Mouse (Mus musculus): ENCODE measurements around the gene Adprhl2.

Adprhl2 gene

DNA sequence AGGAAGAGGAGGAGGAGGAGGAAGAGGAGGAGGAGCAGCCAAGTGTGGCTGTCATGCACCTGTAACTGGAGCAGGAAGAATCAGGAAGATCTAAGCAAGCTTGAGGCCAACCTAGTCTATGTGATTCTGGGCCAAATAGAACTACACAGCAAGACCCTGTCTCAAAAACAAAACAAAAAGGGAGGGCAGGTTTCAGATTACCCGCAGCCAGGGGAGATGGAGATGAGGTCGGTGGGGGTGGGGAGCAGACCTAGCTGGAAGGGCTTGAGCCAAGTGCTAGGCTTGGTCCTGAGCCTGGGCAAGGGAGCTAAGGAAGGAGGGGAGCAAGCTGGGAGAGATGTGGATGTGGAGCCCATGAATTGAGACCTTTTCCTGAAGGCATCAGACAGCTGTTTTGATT lies 14.7 kb downstream of the Adprhl2 start:
- DNase-seq (ENCODE audit: low spot score in 2 of 2) = no peak

DNA sequence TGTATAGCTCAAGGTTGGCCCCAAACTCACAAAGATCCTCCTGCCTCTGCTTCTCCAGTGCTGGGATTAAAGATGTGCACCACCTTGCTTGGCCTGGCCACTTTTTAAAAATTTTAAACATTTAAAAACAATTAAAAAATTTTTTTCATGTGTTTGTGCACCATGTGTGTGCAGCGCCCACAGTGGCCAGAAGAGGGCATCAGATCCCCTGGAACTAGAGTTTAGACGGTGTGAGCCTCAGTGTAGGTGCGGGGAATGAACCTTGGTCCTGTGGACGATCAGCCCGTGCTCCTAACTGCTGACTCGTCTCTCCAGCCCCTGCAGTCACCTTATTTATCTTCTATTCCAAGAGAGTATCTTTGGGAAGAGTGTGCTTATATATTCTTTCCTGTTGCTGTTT lies 15.4 kb downstream of the Adprhl2 start:
- no peak for DNase-seq (ENCODE audit: low spot score in 2 of 2)

DNA sequence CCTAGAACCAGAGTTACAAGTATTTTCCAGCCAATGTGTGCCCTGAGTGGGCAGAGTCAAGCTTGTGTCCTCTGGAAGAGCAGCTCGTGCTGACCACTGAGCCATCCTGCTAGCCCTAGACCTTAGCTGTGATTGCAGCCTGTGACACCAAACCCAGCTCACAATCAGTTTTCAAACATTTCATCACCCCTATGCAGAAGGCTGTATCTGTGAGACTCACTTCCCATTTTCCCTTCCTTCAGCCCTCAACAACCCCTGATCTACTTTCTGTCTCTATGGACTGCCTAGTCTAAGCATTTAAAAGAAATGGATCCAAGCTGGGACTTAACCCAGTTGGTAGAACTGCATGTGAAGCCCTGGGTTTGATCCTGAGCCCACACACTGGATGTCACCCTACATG lies 16.1 kb downstream of the Adprhl2 start:
- no peak for DNase-seq (ENCODE audit: low spot score in 2 of 2)

DNA sequence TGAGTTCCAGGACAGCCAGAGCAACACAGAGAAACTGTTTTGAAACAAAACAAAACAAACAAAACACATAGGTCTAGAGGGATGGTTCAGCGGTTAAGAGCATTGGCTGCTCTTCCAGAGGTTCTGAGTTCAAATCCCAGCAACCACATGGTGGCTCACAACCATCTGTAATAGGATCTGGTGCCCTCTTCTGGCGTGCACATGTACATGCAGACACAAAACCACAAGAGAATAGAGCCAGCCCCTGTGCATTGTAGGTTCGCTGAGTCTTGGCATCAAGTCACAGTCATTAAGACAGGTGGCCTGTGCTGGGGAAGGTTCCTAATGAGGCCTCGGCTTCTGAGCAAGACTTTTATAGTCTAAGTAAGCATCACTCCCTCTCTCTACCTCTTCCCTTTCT lies 17.6 kb downstream of the Adprhl2 start:
- no peak for DNase-seq (ENCODE audit: low spot score in 2 of 2)

DNA sequence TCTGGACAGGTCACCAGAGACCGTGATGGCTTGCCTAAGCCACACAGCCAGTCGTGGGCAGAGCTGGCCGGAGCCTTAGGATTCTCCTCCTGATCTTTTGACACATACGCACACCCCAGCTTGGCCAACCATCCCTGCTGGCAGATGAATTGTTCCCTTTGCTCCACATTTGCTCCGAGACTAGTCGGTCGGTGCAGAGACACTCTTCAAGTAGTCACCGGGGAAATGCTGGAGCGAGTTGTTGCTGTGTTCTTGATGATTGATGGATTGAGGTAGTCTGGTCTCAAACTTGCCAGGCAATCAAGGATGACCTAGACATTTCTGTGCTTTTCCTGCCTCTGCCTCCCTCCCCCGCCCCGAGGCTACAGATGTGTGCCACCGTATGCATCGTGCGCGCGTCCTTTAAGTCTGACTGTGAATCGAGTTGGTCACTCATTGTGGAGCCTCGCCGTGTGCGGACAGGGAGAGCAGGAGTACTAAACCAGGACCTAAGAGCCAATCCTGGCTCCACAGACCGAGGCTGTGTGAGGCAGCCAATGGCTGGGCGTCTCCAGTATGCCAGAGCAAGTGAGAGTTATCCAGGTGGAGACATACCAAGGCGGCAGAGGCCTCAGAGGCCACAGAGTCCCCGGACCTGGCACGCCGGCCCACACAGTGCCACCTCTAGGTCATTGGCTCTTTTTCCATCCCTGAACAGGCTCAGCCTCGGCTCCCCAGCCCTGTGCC lies 19.8 kb downstream of the Adprhl2 start:
- DNase-seq (ENCODE audit: low spot score in 2 of 2) = no peak

DNA sequence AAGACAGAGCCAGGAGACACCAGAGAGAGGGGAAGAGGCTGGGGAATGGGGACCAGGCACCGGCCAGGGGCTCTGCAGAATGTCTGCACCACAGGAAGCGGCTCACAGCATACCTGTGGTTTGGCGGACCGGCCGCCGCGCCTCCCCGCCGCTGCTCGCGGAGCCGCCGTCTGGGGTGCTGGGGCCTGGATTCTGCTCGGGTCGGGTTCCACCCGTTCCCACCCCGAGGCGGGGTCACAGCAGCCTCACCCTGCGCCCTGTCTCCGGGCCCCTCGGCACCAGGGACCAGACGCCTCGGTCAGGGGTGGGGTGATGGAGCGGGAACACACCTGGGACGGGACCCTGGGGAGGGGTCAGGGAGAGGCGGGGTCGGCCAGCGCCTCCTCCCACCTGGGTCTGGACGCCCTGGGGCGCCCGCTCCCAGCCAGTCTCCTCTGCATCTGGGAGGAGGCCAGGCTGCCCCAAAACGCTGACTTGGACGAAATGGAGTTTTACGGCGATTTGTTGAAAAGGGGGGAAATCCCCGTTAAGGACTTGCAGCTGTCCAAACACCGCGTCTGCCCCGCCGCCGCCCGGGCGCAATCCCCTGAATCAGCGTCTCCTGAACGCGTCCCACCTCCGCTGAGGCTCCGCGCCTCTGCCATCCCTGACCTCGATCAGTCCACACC lies 20.5 kb downstream of the Adprhl2 start:
- no peak for DNase-seq (ENCODE audit: low spot score in 2 of 2)

DNA sequence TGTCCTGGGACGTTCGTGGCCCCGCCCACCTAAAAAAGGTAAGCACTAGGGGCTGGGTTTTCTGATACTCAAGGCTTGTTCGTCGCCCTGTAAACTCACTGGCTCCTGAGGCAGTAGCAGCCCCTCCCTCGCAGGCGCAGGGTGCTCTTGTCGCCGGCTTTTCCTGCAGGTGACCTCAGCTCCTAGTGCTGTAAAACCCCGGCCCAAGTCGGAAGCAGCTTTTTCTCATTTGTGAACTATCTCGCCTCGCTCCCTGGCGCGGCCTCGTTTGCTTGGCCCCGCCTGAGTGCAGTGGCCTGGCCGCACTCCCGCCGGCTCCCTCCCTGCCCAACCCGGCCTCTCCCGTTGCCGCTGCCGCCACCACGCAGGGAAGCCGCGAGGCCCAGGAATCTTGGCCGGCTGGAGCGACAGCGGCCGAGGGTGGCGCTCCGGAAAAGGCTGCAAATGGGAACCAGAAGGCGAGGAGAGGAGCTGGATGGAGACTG lies 24.8 kb downstream of the Adprhl2 start:
- no peak for DNase-seq (ENCODE audit: low spot score in 2 of 2)

DNA sequence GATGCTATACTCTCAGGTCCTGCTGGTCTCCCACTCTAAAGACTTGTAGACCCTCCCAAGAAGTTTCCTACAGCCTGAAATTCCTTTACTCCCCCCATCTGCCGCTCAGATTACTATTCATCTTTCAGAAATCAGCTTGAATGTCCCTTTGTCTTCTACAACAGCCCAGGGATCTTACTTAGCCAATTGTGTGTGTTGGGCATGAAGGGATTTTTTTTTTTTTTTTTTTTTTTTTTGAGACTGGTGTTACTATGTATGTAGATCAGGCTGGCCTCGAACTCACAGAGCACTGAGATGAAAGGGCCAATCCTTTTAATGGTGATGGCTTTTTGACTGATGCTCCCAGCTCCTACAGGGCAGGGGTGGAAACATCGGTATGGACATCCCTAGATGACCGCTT lies 25.6 kb downstream of the Adprhl2 start:
- DNase-seq (ENCODE audit: low spot score in 2 of 2) = no peak

DNA sequence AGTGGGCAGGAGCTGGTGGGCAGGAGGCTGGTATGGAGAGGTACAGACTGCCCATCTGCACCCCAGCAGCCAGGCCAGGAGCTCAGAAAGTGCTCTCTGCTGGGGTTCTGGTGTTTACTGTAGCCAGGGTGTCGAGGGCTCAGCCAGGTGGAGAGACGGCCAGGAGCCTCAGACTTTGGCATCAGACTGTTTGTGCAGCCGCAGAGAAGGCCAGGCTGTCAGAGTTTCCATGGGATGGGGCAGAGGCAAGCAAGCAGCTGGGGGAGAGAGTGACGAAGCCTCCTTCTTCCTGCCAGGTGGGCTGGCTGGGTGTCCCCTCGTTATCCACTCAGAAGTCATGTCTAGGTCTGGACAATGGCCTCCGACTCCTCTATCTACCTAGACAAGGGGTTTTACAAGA lies 26.4 kb downstream of the Adprhl2 start:
- no peak for DNase-seq (ENCODE audit: low spot score in 2 of 2)

DNA sequence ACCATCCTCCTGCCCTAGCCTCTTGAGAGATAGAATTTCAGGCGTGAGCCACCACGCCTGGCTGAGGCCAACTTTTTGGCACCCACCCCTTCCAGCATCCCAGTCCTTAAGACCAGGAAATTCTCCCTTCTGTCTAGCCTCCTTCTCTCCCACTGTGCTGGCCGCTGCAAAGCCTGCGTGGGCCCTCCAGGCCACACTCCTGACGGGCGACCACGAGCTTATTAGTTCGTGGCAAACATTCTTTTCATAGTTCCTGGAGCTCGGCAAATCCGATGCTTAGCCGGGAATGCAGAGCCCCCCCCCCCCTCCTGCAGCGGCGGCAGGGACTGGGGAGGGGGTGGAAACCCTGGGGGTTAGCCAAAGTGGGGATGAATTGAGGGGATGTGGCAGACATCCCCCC lies 30.3 kb downstream of the Adprhl2 start:
- no peak for DNase-seq (ENCODE audit: low spot score in 2 of 2)

DNA sequence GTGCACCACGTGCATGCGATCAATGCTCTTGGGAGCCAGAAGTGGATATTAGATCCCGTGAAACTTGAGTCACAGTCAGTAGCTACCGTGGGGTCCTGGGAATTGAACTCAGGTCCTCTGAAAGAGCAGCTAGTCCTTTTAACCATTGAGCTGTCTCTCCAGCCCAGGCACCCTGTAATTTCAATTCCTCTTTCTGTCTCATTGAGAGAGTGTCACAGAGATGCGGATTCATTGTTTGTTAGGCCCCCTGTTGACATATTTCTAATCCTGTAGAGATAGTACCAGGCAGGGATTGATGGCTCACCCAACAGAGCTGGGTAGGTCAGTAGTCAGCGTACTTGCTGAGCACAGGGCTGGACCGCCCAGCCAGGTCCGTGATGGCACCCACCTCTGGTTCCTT lies 31.2 kb downstream of the Adprhl2 start:
- no peak for DNase-seq (ENCODE audit: low spot score in 2 of 2)

DNA sequence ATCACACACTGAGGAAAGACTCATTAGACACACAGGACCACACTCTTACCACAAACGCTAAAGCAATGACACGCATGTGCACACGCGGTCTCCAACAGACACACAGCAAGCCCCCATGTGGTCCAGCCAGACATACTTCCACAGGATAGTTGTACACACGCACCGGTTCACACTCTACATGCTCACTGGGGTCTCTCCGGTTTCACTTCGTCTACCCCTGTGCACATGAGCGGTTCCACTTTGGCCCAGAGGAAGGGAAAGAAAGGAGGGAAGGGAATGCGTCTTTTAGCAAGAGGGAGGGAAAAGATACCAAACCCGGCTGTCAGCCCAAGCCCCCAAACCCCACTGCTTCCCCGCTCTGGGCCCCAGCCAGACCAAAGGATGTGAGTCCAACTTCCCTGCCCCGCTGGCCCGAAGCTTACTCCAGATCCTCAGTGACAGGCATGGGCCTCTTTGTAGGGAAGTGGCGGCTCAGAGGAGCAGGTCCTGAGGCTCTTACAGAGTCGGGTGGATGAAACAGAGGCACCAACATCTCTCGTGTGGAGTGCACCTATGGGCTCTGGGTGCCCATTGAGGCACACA lies 33.3 kb downstream of the Adprhl2 start:
- no peak for DNase-seq (ENCODE audit: low spot score in 2 of 2)

DNA sequence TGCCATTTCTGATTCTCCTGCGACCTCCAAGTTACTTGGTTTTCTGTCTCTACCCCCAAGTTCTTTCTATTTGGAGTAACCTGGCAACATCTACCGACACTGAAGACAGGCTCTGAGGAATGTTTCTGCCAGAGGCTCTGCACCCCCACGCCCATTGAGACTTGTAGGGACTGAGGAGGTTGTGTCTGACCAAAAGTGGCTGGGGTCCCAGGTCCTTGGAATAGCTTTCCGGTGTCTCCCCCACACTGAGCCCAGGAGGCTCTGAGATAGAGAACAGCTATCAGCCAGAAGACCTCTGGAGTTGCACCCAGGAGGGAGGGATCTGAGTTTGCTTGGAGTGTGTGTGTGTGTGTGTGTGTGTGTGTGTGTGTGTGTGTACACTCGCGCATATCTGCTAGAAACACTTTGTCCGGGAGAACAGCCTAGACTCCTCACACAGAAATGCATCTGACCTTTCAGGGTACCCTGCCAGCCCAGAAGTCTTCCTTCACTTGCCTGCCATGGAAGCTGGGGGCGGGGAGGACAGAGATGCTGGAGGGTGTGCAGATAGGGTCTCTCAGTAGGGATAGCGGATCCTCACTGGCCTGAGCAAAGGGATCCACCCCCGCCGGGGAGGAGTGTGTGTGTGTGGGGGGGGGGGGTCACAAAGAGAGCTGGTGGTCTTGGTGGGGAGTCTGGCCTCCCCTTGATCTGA lies 34.1 kb downstream of the Adprhl2 start:
- no peak for DNase-seq (ENCODE audit: low spot score in 2 of 2)

DNA sequence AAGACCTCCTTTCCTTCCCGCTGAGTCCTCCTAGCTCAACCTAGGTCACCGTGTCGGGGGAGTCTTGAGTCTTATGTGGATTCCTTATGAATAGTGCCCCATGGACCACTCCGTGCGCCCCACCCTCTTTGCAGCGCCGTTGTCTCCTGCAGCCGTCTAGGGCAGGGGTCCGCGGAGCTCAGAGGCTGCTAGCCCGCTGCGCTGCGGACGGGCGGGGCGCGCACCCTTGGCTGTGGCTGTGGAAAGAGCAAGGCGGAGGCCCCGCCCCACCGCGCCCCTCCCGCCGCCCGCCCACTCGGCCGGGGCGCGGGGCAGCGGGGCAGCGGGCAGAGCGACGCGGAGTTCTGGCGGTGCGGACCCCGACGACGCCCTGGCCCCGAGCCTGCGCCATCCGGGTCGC lies 35.0 kb downstream of the Adprhl2 start, which contains the start of gene Col8a2:
Col8a2 (plus strand) TSS at position 302 of the 400 bp plus-strand sequence.
- no peak for DNase-seq (ENCODE audit: low spot score in 2 of 2)

DNA sequence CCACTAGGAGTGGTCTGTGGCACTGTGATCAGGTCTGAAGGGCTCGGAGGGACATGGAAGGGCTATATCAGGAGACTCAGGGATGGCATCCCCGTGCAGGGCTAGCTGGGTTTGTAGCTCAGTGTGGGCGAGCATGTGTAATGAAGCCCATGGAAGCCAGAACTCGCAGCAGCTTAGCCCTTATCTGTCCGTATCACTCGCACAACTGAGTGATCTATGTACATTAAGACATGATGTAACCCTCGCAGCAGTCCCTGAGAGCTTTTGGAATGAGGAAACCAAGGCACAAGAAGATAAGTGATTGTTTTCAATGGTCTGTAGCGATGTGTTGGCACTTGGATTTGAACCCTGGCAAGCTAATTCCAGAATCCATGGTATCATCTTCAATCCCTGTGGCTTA lies 37.9 kb downstream of the Adprhl2 start:
- DNase-seq (ENCODE audit: low spot score in 2 of 2) = no peak

DNA sequence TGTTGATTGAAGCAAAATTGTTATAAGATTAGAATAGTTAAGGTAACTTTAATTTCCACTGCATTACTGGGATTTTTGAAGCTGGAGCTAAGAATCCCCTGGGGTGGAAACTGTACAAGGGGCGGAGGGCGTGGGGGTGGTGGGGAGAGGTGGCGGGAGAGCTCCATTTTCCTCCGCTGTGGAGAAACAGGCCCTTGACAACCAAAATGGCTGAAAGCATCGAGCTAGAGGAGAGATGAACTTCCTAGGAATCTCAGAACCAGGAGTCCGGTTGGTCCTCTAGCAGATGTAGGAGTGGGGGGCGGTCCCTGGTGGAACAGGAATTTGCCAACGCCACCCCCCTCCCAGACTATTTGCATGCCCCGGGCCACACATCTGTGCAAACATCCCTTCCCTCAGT lies 39.8 kb downstream of the Adprhl2 start:
- DNase-seq (ENCODE audit: low spot score in 2 of 2) = no peak

DNA sequence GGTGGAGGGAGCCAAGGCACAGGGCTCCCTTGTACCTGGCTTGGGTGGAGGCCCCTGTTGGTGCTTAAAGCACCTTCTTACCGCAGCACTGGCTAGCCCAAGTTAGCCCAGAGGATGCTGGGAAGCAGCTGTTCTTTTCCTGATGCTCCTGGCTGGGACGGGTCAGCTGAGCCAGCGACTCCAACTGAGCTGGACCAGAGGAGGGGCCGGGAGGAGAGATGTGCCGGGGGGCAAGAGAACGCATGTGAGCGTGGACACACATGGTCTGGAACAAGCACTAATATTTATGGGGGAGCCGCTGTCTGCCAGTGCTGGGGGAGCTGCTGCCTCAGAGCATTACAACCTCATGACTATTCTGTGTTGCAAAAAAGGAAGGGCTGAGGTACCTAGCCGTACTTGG lies 42.5 kb downstream of the Adprhl2 start:
- DNase-seq (ENCODE audit: low spot score in 2 of 2) = no peak

DNA sequence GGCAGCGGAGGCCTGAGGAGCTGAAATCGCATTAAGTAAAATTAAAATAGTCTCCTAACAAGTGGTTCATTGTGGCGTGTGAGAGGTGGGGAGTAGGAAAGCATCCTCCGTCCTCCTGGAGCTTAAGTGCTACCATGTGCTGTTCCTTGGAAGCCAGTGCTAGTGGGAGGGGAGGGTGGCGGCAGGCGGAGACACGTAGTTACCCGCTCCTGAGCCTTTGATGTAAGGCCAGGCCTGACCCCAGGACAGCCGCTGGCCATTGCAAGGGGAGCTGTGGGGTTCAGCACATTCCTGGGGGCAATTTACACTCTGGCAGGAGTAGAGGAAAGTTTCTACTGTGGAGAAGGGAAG lies 43.0 kb downstream of the Adprhl2 start:
- DNase-seq (ENCODE audit: low spot score in 2 of 2) = no peak

DNA sequence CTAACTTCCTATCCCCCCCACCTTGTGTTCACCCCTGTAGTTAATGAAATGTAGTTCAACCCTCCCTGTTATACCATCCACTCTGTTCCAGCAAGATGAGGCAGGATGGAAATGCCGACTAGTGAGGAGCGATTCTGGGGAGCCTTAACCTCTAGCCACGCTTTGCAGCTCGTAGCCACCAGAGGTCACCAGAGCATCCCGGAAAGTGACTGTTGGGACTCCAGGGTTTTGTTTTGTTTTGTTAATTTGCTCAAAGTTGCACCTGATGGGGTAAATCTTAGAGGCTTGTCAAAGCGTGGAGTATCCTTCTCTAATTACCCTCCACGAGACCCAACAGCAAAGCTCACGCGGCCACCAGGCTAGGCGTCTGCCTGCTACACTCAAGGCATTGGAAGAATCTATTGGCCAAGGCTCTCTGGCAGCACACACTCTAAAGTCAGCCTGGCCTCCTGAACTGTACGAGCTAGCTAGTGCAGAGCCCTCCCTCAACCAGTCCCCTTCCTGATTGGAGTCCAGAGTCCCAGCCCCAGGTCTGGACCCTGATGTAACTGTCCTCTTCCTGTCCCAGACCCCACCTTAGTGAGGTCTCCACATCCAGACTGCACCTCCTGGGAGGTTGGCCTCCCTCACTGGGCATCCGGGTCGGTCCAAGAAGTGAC lies 43.5 kb downstream of the Adprhl2 start:
- DNase-seq (ENCODE audit: low spot score in 2 of 2) = no peak

DNA sequence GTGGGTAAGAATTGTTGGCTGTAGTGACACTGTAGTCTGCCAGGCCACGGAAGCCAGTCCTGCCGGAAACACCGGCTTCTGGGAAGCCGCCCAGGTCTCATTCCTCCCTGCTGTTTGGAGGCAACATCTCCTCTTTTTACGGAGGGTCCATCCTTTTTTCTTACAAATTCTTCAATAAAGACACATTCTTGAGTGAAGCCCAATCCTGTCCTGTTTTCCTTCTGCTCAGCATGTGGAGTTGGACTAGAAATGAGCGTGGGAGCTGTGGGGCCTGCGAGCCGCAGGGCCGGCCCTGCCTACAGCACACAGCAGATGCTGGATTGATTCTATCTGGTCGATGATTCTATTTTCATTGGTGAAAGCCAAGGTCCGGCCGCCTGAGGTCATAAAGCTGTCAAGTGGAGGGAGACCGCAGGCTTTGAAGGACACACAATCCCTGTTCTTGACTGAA lies 45.8 kb downstream of the Adprhl2 start:
- DNase-seq (ENCODE audit: low spot score in 2 of 2) = no peak

DNA sequence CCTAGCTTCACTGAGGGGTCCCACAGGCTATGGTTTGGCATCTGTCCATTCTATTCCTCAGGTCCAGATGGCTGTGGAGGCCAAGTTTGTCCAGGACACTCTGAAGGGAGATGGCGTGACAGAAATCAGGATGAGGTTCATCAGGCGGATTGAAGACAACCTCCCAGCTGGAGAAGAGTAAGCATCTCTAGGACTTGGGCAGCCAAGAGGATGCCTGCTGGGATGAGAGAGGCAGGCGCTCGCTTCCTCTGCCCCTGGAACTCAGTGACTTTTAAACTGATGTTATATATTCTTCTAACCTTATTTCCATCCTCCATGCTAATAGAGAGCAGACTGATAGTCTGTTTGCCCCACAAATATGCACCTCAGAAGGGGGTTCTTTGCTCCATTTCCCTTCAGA lies 46.4 kb downstream of the Adprhl2 start:
- no peak for DNase-seq (ENCODE audit: low spot score in 2 of 2)

DNA sequence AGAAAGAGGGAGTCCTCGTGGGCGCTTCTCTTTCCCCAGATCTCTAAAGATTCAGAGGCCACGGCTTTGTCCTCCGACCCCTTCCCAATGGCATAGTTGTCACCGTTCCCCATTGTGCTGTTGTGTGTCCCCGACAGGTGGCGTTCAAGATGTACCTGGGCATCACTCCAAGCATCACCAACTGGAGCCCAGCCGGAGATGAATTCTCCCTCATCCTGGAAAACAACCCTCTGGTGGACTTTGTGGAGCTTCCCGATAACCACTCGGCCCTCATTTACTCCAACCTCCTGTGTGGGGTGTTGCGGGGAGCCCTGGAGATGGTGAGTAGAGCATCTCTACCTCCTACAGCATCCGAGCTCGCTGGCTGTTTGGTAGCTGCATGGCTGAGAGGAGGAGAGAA lies 47.8 kb downstream of the Adprhl2 start:
- DNase-seq (ENCODE audit: low spot score in 2 of 2) = peak in 1 of 2 experiments; percentile 49

All from left cerebral cortex, adult 9 months (tissue).